18 mouse cellular contexts compared by ENCODE assay signal in genomic region chr3:78884029-78884428, GRCm38 (mm10).
"Had no signal": no experiment of that assay in that cellular context is flagged by ENCODE, and none has a peak within 500 bp of the region (broad histone marks: within the 10 kb centered on the region; RNA-seq: fewer than 3 reads in every experiment).

No protein-coding gene starts in this region.

- H3K4me2 ChIP-seq: limb, embryonic 12.5 days; liver, embryonic 11.5 days; liver, embryonic 13.5 days; liver, embryonic 15.5 days; midbrain, embryonic 12.5 days; neural tube, embryonic 13.5 days; neural tube, embryonic 15.5 days; stomach, embryonic 15.5 days had no signal

- H3K36me3 ChIP-seq: limb, embryonic 12.5 days; liver, embryonic 13.5 days; liver, embryonic 15.5 days; midbrain, embryonic 10.5 days; midbrain, embryonic 12.5 days; neural tube, embryonic 13.5 days; neural tube, embryonic 15.5 days; stomach, embryonic 15.5 days had no signal

- H3K4me3 ChIP-seq: limb, embryonic 12.5 days; liver, embryonic 13.5 days; liver, embryonic 15.5 days; midbrain, embryonic 10.5 days; midbrain, embryonic 12.5 days; myocyte; neural tube, embryonic 13.5 days; neural tube, embryonic 15.5 days; stomach, embryonic 15.5 days had no signal

- ATAC-seq: liver, postnatal 0 days; midbrain, embryonic 16.5 days had no signal

- H3K27me3 ChIP-seq: limb, embryonic 12.5 days; liver, embryonic 13.5 days; liver, embryonic 15.5 days; midbrain, embryonic 12.5 days; neural tube, embryonic 13.5 days; neural tube, embryonic 15.5 days; stomach, embryonic 15.5 days had no signal

- H3K9ac ChIP-seq: limb, embryonic 12.5 days; liver, embryonic 13.5 days; liver, embryonic 15.5 days; liver, postnatal 0 days; midbrain, embryonic 12.5 days; neural tube, embryonic 13.5 days; neural tube, embryonic 15.5 days; stomach, embryonic 15.5 days had no signal

- H3K27ac ChIP-seq: limb, embryonic 12.5 days; liver, embryonic 13.5 days; liver, embryonic 15.5 days; midbrain, embryonic 10.5 days; midbrain, embryonic 12.5 days; neural tube, embryonic 13.5 days; neural tube, embryonic 15.5 days; stomach, embryonic 15.5 days; stomach, postnatal 0 days had no signal

- DNase-seq: liver, embryonic 13.5 days; liver, postnatal 0 days; midbrain, embryonic 14.5 days; right cerebral cortex, postnatal 14 days; thymus, adult 2 months; thymus, postnatal 25 days; thymus, postnatal 4 days had no signal

- H3K4me1 ChIP-seq: limb, embryonic 12.5 days; liver, embryonic 13.5 days; liver, embryonic 15.5 days; midbrain, embryonic 10.5 days; midbrain, embryonic 12.5 days; stomach, embryonic 15.5 days had no signal

- H3K9me3 ChIP-seq: limb, embryonic 12.5 days; liver, embryonic 13.5 days; liver, embryonic 15.5 days; midbrain, embryonic 10.5 days; midbrain, embryonic 12.5 days; neural tube, embryonic 13.5 days; neural tube, embryonic 15.5 days; stomach, embryonic 15.5 days had no signal
